ENCODE assay signal across 16 mouse cellular contexts in genomic region chr12:76572261-76573251, GRCm38 (mm10). TPM values are rescaled to one million over a fixed set of nuclear protein-coding genes. Genes with fewer than 3 reads are reported as not detected.
DNase-seq lines count a peak whose midpoint lies in the region; ATAC-seq lines count a peak whose summit lies in the region.
"Had no signal": no experiment of that assay in that cellular context is flagged by ENCODE, and none has a peak within 500 bp of the region (broad histone marks: within the 10 kb centered on the region; RNA-seq: fewer than 3 reads in every experiment).

No protein-coding gene starts in this region.

- H3K4me2 ChIP-seq in midbrain, embryonic 13.5 days (replicated peaks): no peak overlapping the region
- no peak overlapping the region for H3K4me2 ChIP-seq in embryonic facial prominence, embryonic 13.5 days
- no peak overlapping the region for H3K4me2 ChIP-seq in kidney, embryonic 14.5 days (replicated peaks; ENCODE audit: low read depth, low read length)
- H3K4me2 ChIP-seq: embryonic facial prominence, embryonic 12.5 days; intestine, embryonic 15.5 days; midbrain, embryonic 15.5 days had no signal

- DNase-seq in midbrain, embryonic 10.5 days (ENCODE audit: low spot score): no peak
- peak; percentile 80 to 90 for DNase-seq in kidney, postnatal 4 days
- DNase-seq in urinary bladder, adult 18-20 months (ENCODE audit: low spot score in 2 of 2): no peak
- DNase-seq: adrenal gland, adult 8-10 months; cerebellum, adult 11 months; lung, adult 2 months; thymus, postnatal 36 days had no signal

- 0 out of 2 replicates have a peak, but pooled peaks cover 1% of the 10 kb centered on the region for H3K9me3 ChIP-seq in midbrain, embryonic 13.5 days
- peaks cover 7% of the 10 kb centered on the region; the same call in 1 of the 2 replicates for H3K9me3 ChIP-seq in midbrain, embryonic 10.5 days (replicated peaks)
- H3K9me3 ChIP-seq in embryonic facial prominence, embryonic 13.5 days: no peaks in the 10 kb centered on the region
- no peaks in the 10 kb centered on the region for H3K9me3 ChIP-seq in kidney, embryonic 14.5 days (ENCODE audit: control insufficient read depth, low read length)
- H3K9me3 ChIP-seq: G1E; intestine, embryonic 15.5 days; midbrain, embryonic 15.5 days had no signal

- ATAC-seq in midbrain, embryonic 13.5 days: 0 out of 2 replicates have a peak, but pooled peaks have one; percentile 37
- ATAC-seq in embryonic facial prominence, embryonic 13.5 days (ENCODE audit: insufficient number of reproducible peaks, insufficient read depth, low FRiP score, low TSS enrichment, low read depth): 0 out of 2 replicates have a peak, but pooled peaks have one; percentile 40
- ATAC-seq in kidney, embryonic 14.5 days (ENCODE audit: low FRiP score, low TSS enrichment): peak; percentile 94
- ATAC-seq in inflammation-experienced regulatory T-cells, adult 6 months: no peak
- ATAC-seq: intestine, embryonic 15.5 days; midbrain, embryonic 15.5 days had no signal

- H3K4me3 ChIP-seq in midbrain, embryonic 13.5 days (replicated peaks): no peak overlapping the region
- H3K4me3 ChIP-seq in midbrain, embryonic 10.5 days: no peak overlapping the region
- no peak overlapping the region for H3K4me3 ChIP-seq in embryonic facial prominence, embryonic 13.5 days
- no peak overlapping the region for H3K4me3 ChIP-seq in kidney, embryonic 14.5 days (ENCODE audit: low read length)
- H3K4me3 ChIP-seq: embryonic facial prominence, embryonic 12.5 days; intestine, embryonic 15.5 days; midbrain, embryonic 15.5 days had no signal

- 0 out of 2 replicates have a peak, but pooled peaks cover 2% of the 10 kb centered on the region for H3K4me1 ChIP-seq in midbrain, embryonic 13.5 days (replicated peaks)
- H3K4me1 ChIP-seq in midbrain, embryonic 10.5 days: peaks cover 26% of the 10 kb centered on the region
- peaks cover 4% of the 10 kb centered on the region; the same call in 1 of the 2 replicates for H3K4me1 ChIP-seq in embryonic facial prominence, embryonic 13.5 days
- peaks cover 12% of the 10 kb centered on the region; the same call in 1 of the 2 replicates for H3K4me1 ChIP-seq in kidney, embryonic 14.5 days (ENCODE audit: control insufficient read depth, insufficient read depth, low read length)
- H3K4me1 ChIP-seq: midbrain, embryonic 15.5 days had no signal

- H3K36me3 ChIP-seq in midbrain, embryonic 13.5 days: no peaks in the 10 kb centered on the region
- peaks cover 7% of the 10 kb centered on the region; the same call in 1 of the 2 replicates for H3K36me3 ChIP-seq in midbrain, embryonic 10.5 days
- H3K36me3 ChIP-seq in embryonic facial prominence, embryonic 13.5 days: peaks cover 27% of the 10 kb centered on the region
- H3K36me3 ChIP-seq in kidney, embryonic 14.5 days (ENCODE audit: control insufficient read depth, insufficient read depth, low read length): peaks cover 46% of the 10 kb centered on the region
- H3K36me3 ChIP-seq: midbrain, embryonic 15.5 days had no signal

- no peak overlapping the region for H3K27ac ChIP-seq in midbrain, embryonic 13.5 days
- no peak overlapping the region; the same call in 1 of the 2 replicates for H3K27ac ChIP-seq in midbrain, embryonic 10.5 days (replicated peaks)
- no peak overlapping the region for H3K27ac ChIP-seq in embryonic facial prominence, embryonic 13.5 days
- peak overlapping the region; percentile 63; the same call in 1 of the 2 replicates for H3K27ac ChIP-seq in kidney, embryonic 14.5 days (ENCODE audit: low read depth, low read length)
- H3K27ac ChIP-seq: embryonic facial prominence, embryonic 12.5 days; intestine, embryonic 15.5 days; macrophage; midbrain, embryonic 15.5 days had no signal

- H3K27me3 ChIP-seq in midbrain, embryonic 13.5 days: no peaks in the 10 kb centered on the region
- H3K27me3 ChIP-seq in midbrain, embryonic 10.5 days (ENCODE audit: low read depth, poor library complexity, severe bottlenecking): no peaks in the 10 kb centered on the region
- H3K27me3 ChIP-seq in embryonic facial prominence, embryonic 13.5 days: no peaks in the 10 kb centered on the region
- H3K27me3 ChIP-seq in kidney, embryonic 14.5 days (ENCODE audit: control insufficient read depth, insufficient read depth, low read length): no peaks in the 10 kb centered on the region
- H3K27me3 ChIP-seq: embryonic facial prominence, embryonic 12.5 days; intestine, embryonic 15.5 days; midbrain, embryonic 15.5 days had no signal

- no peak overlapping the region for H3K9ac ChIP-seq in midbrain, embryonic 13.5 days (replicated peaks)
- H3K9ac ChIP-seq in embryonic facial prominence, embryonic 13.5 days: no peak overlapping the region
- H3K9ac ChIP-seq in kidney, embryonic 14.5 days (ENCODE audit: low read depth, low read length): no peak overlapping the region
- H3K9ac ChIP-seq: embryonic facial prominence, embryonic 12.5 days; intestine, embryonic 15.5 days; midbrain, embryonic 15.5 days had no signal

- WGBS in midbrain, embryonic 13.5 days: 69% methylated on average over 27 of the region's 27 CpGs
- 71% methylated on average over 27 of the region's 27 CpGs for WGBS in midbrain, embryonic 10.5 days
- WGBS in embryonic facial prominence, embryonic 13.5 days: 70% methylated on average over 27 of the region's 27 CpGs
- WGBS in kidney, embryonic 14.5 days: 55% methylated on average over 27 of the region's 27 CpGs

RNA-seq across cellular contexts. Expression of gene Plekhg3, which starts 41.9 kb away (rescaled TPM):
- polyA plus RNA-seq in midbrain, embryonic 13.5 days (2015; fragmentation: Nextera tagmentation; extraction: Ambion mirVana): 0.78 and 1.4 TPM in 2 replicates
- polyA plus RNA-seq in midbrain, embryonic 10.5 days (2016; fragmentation: Nextera tagmentation; extraction: Ambion mirVana): 1.1 and 1.5 TPM in 2 replicates
- 5.7 and 6.5 TPM in 2 replicates for polyA plus RNA-seq in embryonic facial prominence, embryonic 13.5 days (2015; fragmentation: Nextera tagmentation; extraction: Ambion mirVana)
- 7.9 and 15.1 TPM in 2 replicates for polyA plus RNA-seq in kidney, embryonic 14.5 days (2014; fragmentation: Nextera tagmentation; extraction: Ambion mirVana)
- 1 to 10 TPM; 1.9 to 3.5 (median 2.9) TPM for polyA plus RNA-seq in inflammation-experienced regulatory T-cells, adult 6 months (2017; shearing (Covaris generic))

Comparison
In these comparisons a context has a peak if more than half of its experiments do, and no peak if none do; other contexts are left out.
1. DNase-seq: peak in kidney, postnatal 4 days (2 of 2); none in midbrain, embryonic 10.5 days (single experiment) and urinary bladder, adult 18-20 months (0 of 2).